Mouse (Mus musculus) MEL (cell line): ENCODE data around the gene 4930442H23Rik.

Source experiments
- BHLHE40 ChIP-seq: IDR thresholded peaks from 2 replicates; pipeline ENCODE4 v1.6.1; 2012; ENCODE audit warnings: low read depth, mild to moderate bottlenecking, inconsistent platforms, low read length, improper control_type of control experiment, borderline replicate concordance
- CTCF ChIP-seq, 3 experiments: IDR thresholded peaks in 2 of 3; conservative IDR thresholded peaks in 1 of 3; 2 replicates each; pipeline ENCODE4 v1.5.1; 2011 to 2012; ENCODE audit warnings: low read length in 3 of 3, low read depth in 2 of 3, mild to moderate bottlenecking in 2 of 3, improper control_type of control experiment in 1 of 3, inconsistent platforms in 1 of 3, mixed read lengths in 1 of 3, moderate library complexity in 1 of 3; ENCODE audit not compliant: control insufficient read depth in 1 of 3, insufficient read depth in 1 of 3, poor library complexity in 1 of 3, severe bottlenecking in 1 of 3
- ETS1 ChIP-seq: IDR thresholded peaks from 2 replicates; pipeline ENCODE4 v1.6.1; 2012; ENCODE audit warnings: low read depth, mild to moderate bottlenecking, inconsistent platforms, low read length, improper control_type of control experiment, moderate library complexity
- GATA1 ChIP-seq: IDR thresholded peaks from 2 replicates; pipeline ENCODE4 v1.6.1; 2011; ENCODE audit warnings: low read depth, low read length, improper control_type of control experiment
- HCFC1 ChIP-seq: IDR thresholded peaks from 2 replicates; pipeline ENCODE4 v1.6.1; 2012; ENCODE audit warnings: low read depth, mild to moderate bottlenecking, inconsistent platforms, low read length, improper control_type of control experiment, moderate library complexity
- KAT2A ChIP-seq: conservative IDR thresholded peaks from 2 replicates; pipeline ENCODE4 v1.6.1; 2012; ENCODE audit warnings: low read depth, low read length, improper control_type of control experiment, inconsistent platforms
- MEF2A ChIP-seq: IDR thresholded peaks from 2 replicates; pipeline ENCODE4 v1.6.1; 2014; ENCODE audit warnings: low read depth, mild to moderate bottlenecking, inconsistent platforms, low read length, improper control_type of control experiment; ENCODE audit not compliant: poor library complexity, insufficient replicate concordance, severe bottlenecking; ENCODE audit errors: extremely low read depth
- MYC ChIP-seq: IDR thresholded peaks from 2 replicates; pipeline ENCODE4 v1.6.1; 2011; ENCODE audit warnings: low read depth, mild to moderate bottlenecking, low read length, improper control_type of control experiment, moderate library complexity
- NRF1 ChIP-seq: IDR thresholded peaks from 2 replicates; pipeline ENCODE4 v1.6.1; 2014; ENCODE audit warnings: low read depth, mild to moderate bottlenecking, inconsistent platforms, low read length, improper control_type of control experiment, moderate library complexity; ENCODE audit not compliant: poor library complexity, insufficient read depth, severe bottlenecking
- POLR2A ChIP-seq, 2 experiments: IDR thresholded peaks; 2 replicates each; pipeline ENCODE4 v1.6.1; 2011 to 2012; ENCODE audit warnings: low read length in 2 of 2, mild to moderate bottlenecking in 2 of 2, control low read depth in 1 of 2, improper control_type of control experiment in 1 of 2, low read depth in 1 of 2, moderate library complexity in 1 of 2; ENCODE audit not compliant: control insufficient read depth in 1 of 2, insufficient read depth in 1 of 2, poor library complexity in 1 of 2
- POLR2AphosphoS5 ChIP-seq: IDR thresholded peaks from 2 replicates; pipeline ENCODE4 v1.6.1; 2012; ENCODE audit warnings: low read depth, borderline replicate concordance, mild to moderate bottlenecking, inconsistent platforms, low read length, moderate library complexity, mixed read lengths
- RCOR1 ChIP-seq: IDR thresholded peaks from 2 replicates; pipeline ENCODE4 v1.6.1; 2012; ENCODE audit warnings: low read depth, mild to moderate bottlenecking, inconsistent platforms, low read length, improper control_type of control experiment

DNA sequence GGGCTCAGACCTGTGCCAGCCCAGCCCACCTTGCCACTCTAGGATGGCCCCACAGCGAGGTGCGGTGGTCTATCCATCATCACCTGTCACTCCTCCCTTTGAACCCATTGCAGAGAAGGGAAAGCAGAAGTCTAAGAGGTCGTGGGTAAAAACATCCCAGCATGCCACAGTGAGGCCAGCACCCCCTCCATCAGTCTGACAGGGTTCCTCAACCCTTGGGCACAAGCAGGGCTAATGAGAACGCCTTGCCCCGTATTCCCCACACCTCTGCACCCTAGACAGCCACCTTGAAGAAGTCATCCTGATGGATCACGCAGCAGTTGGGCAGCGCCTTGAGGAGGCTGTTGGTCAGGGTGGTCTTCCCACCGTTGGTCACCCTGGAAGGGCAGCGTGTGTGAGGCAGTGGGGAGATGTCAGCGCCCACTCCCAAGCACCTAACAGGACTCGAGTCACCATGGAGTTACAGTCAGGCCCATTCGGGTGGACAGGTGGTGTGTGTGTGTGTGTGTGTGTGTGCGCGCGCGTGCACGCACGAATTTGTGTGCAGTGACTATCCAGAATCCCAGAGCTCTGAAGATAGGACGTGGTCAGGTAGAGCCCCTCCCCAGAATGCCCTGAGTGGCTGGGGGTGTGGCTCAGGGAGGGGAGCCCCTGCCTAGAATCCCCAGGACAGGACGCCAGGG is 17.1 kb upstream of the 4930442H23Rik start:
- TF ChIP-seq HCFC1 (no peak), CTCF (IDR thresholded peaks at IDR 0.05 in 2 of 3, conservative IDR thresholded peaks at IDR 0.05 in 1 of 3; ENCODE audit: control insufficient read depth in 1 of 3, insufficient read depth in 1 of 3, low read depth in 2 of 3, low read length in 3 of 3, poor library complexity in 1 of 3, severe bottlenecking in 1 of 3) (no peak), GATA1 (no peak), RCOR1 (no peak), MEF2A (no peak), POLR2A (IDR thresholded peaks at IDR 0.05; ENCODE audit: control insufficient read depth in 1 of 2, insufficient read depth in 1 of 2, low read depth in 1 of 2, low read length in 2 of 2, poor library complexity in 1 of 2) (no peak), ETS1 (no peak), POLR2AphosphoS5 (no peak), BHLHE40 (no peak), KAT2A (no peak), NRF1 (no peak), MYC (no peak)
